Mouse (Mus musculus): ENCODE data around the gene Cwc25. TPM values are rescaled to one million over a fixed set of nuclear protein-coding genes. Genes with fewer than 3 reads are reported as not detected.
A peak's percentile ranks its signal among the peaks of the same experiment; 100 is the strongest.
"Not testable (repeated sequence)": the region's sequence is repeated elsewhere in the genome, so short reads cannot be mapped to it uniquely, and the experiment has no call there.

Gene Cwc25
- total RNA-seq, 2 experiments from 2014 or later: 11.1 to 21.0 TPM

GRCm38 (mm10) chr11:97734810-97735209, 31.5 kb downstream of the Cwc25 start:
- ATAC-seq (ENCODE audit: poor library complexity, severe bottlenecking): not testable (repeated sequence)

GRCm38 (mm10) chr11:97733689-97734088, 32.7 kb downstream of the Cwc25 start:
- ATAC-seq (ENCODE audit: poor library complexity, severe bottlenecking): no peak

GRCm38 (mm10) chr11:97728730-97729129, 37.6 kb downstream of the Cwc25 start:
- ATAC-seq (ENCODE audit: poor library complexity, severe bottlenecking): peak; percentile 34

- ATAC-seq (ENCODE audit: poor library complexity, severe bottlenecking): peak; percentile 93
Measured at GRCm38 (mm10) chr11:97728311-97728710, 38.0 kb downstream of the Cwc25 start.

GRCm38 (mm10) chr11:97723709-97724108, 42.6 kb downstream of the Cwc25 start:
- ATAC-seq (ENCODE audit: poor library complexity, severe bottlenecking): no peak

GRCm38 (mm10) chr11:97721338-97721737, 45.0 kb downstream of the Cwc25 start:
- no peak for ATAC-seq (ENCODE audit: poor library complexity, severe bottlenecking)

- peak; percentile 59 for ATAC-seq (ENCODE audit: poor library complexity, severe bottlenecking)
Measured at GRCm38 (mm10) chr11:97719041-97719440, 47.3 kb downstream of the Cwc25 start.

GRCm38 (mm10) chr11:97718281-97718860, 48.0 kb downstream of the Cwc25 start:
- ATAC-seq (ENCODE audit: poor library complexity, severe bottlenecking): peak; percentile 81

GRCm38 (mm10) chr11:97717369-97718280, 48.7 kb downstream of the Cwc25 start:
- peak; percentile 18 for ATAC-seq (ENCODE audit: poor library complexity, severe bottlenecking)

GRCm38 (mm10) chr11:97716021-97716420, 50.3 kb downstream of the Cwc25 start:
- ATAC-seq (ENCODE audit: poor library complexity, severe bottlenecking): no peak

- ATAC-seq (ENCODE audit: poor library complexity, severe bottlenecking): peak; percentile 41; the same call in 1 of the 2 replicates
Measured at GRCm38 (mm10) chr11:97714784-97715760, 51.3 kb downstream of the Cwc25 start.

- ATAC-seq (ENCODE audit: poor library complexity, severe bottlenecking): no peak
Measured at GRCm38 (mm10) chr11:97714356-97714755, 52.0 kb downstream of the Cwc25 start.

GRCm38 (mm10) chr11:97713896-97714295, 52.5 kb downstream of the Cwc25 start:
- ATAC-seq (ENCODE audit: poor library complexity, severe bottlenecking): no peak

GRCm38 (mm10) chr11:97712286-97712685, 54.1 kb downstream of the Cwc25 start:
- no peak for ATAC-seq (ENCODE audit: poor library complexity, severe bottlenecking)

GRCm38 (mm10) chr11:97711200-97711900, 55.0 kb downstream of the Cwc25 start:
- peak; percentile 55 for ATAC-seq (ENCODE audit: poor library complexity, severe bottlenecking)

GRCm38 (mm10) chr11:97710067-97710466, 56.3 kb downstream of the Cwc25 start:
- not testable (repeated sequence) for ATAC-seq (ENCODE audit: poor library complexity, severe bottlenecking)

GRCm38 (mm10) chr11:97703039-97703826, 63.1 kb downstream of the Cwc25 start, which contains the start of gene Psmb3:
Gene Psmb3, plus strand, starts transcription at chr11:97703399.
- ATAC-seq (ENCODE audit: poor library complexity, severe bottlenecking): peak; percentile 80

- peak; percentile 55 for ATAC-seq (ENCODE audit: poor library complexity, severe bottlenecking)
Measured at GRCm38 (mm10) chr11:97702393-97702745, 64.0 kb downstream of the Cwc25 start.
